Comparison of ENCODE assay signal across 8 mouse cellular contexts in the genomic region with DNA sequence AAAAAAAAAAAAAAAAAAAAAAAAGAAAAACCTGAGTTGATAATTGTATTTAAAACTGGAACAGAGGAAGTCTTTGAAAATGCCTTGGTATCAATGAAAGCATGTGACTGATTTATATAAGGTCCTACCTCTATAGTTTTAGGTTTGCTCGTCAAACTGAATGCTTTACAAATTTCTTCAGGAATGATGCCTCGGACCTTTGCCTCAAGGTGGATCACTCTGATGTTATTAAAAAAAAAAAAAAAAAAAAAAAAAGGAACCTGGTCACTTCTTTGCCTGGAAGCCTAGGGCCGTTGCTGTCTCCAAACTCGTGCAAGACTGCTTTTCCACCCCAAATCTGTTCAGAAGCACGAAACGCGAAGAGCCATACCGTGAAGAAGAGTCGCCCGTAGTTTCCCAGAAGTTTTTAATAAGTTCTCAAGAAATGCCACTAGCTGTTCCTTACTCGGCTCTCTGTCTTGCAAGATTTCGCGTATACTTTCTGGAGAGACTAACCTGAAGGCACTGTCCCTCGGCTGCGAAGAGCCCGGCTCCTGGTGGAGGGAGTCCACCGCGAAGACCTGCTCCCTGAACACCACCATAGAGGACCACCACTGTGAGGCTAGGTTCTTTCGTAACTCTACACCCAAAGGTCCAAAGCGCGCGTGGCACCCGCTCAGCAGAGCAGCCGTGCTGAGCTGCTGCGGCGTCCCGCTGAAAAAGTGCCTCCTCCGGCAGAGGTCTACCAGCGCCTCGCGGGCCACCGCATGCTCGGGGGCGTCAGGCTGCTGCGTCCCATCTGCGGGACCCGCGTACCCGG. TPM values are rescaled to one million over a fixed set of nuclear protein-coding genes. Genes with fewer than 3 reads are reported as not detected.
A peak's percentile ranks its signal among the peaks of the same experiment; 100 is the strongest.
DNase-seq lines count a peak whose midpoint lies in the region; ATAC-seq lines count a peak whose summit lies in the region.

No protein-coding gene starts in this region.

- peak overlapping the region; percentile 99 for H3K27ac ChIP-seq in kidney, embryonic 15.5 days
- H3K27ac ChIP-seq in midbrain, embryonic 10.5 days (replicated peaks) = peak overlapping the region; percentile 93

- H3K36me3 ChIP-seq in kidney, embryonic 15.5 days = peaks cover 73% of the 10 kb centered on the region
- peaks cover 72% of the 10 kb centered on the region for H3K36me3 ChIP-seq in midbrain, embryonic 10.5 days

- H3K4me1 ChIP-seq in kidney, embryonic 15.5 days = peaks cover 22% of the 10 kb centered on the region
- H3K4me1 ChIP-seq in midbrain, embryonic 10.5 days = peaks cover 15% of the 10 kb centered on the region; the same call in 1 of the 2 replicates

- peak overlapping the region; percentile 82 for H3K4me2 ChIP-seq in kidney, embryonic 15.5 days

- H3K9ac ChIP-seq in kidney, embryonic 15.5 days = peak overlapping the region; percentile 92

- peak overlapping the region; percentile 89 for H3K4me3 ChIP-seq in kidney, embryonic 15.5 days (replicated peaks)
- peak overlapping the region; percentile 95 for H3K4me3 ChIP-seq in midbrain, embryonic 10.5 days

- no peak for DNase-seq in kidney, postnatal 14 days
- no peak for DNase-seq in midbrain, embryonic 10.5 days (ENCODE audit: low spot score)
- no peak for DNase-seq in right cerebral cortex, postnatal 25 days
- no peak for DNase-seq in urinary bladder, postnatal 36 days (ENCODE audit: low spot score in 2 of 2)
- DNase-seq in kidney, adult 11 months = no peak

- ATAC-seq in kidney, embryonic 15.5 days (replicated peaks; ENCODE audit: low FRiP score) = peak; percentile 91
- peak; percentile 22 for ATAC-seq in activated CD4-positive, CD25-positive, alpha-beta regulatory T cell, adult 4 months
- peak; percentile 41 for ATAC-seq in granulocyte monocyte progenitor cell, adult 5-6 weeks (replicated peaks; ENCODE audit: poor library complexity, severe bottlenecking)

- H3K27me3 ChIP-seq in kidney, embryonic 15.5 days = no peaks in the 10 kb centered on the region
- H3K27me3 ChIP-seq in midbrain, embryonic 10.5 days (ENCODE audit: low read depth, poor library complexity, severe bottlenecking) = no peaks in the 10 kb centered on the region

- 1% methylated on average over 39 of the region's 39 CpGs for WGBS in kidney, embryonic 15.5 days
- WGBS in midbrain, embryonic 10.5 days = 4% methylated on average over 39 of the region's 39 CpGs

- no peaks in the 10 kb centered on the region for H3K9me3 ChIP-seq in kidney, embryonic 15.5 days (replicated peaks)
- H3K9me3 ChIP-seq in midbrain, embryonic 10.5 days (replicated peaks) = no peaks in the 10 kb centered on the region

RNA-seq across cellular contexts. Expression of a gene that starts 0.5 kb away (rescaled TPM):
- polyA plus RNA-seq in kidney, embryonic 15.5 days (2015; fragmentation: Nextera tagmentation; extraction: Ambion mirVana) = 10.2 and 12.1 TPM in 2 replicates
- 10 to 100 TPM; 10.2 to 14.9 TPM for polyA plus RNA-seq in activated CD4-positive, CD25-positive, alpha-beta regulatory T cell, adult 4 months (2017; shearing (Covaris generic))
- total RNA-seq in granulocyte monocyte progenitor cell, adult 5-6 weeks (2014; fragmentation: Nextera tagmentation) = 11.0 and 27.3 TPM in 2 replicates
- total RNA-seq in granulocyte monocyte progenitor cell, adult 5-6 weeks (2017) = 13.0 and 18.4 TPM in 2 replicates
- polyA plus RNA-seq in midbrain, embryonic 10.5 days (2016; fragmentation: Nextera tagmentation; extraction: Ambion mirVana) = 10.2 and 10.7 TPM in 2 replicates

RNA-seq across cellular contexts. Expression of a gene that starts 10.2 kb away (rescaled TPM):
- polyA plus RNA-seq in kidney, embryonic 15.5 days (2015; fragmentation: Nextera tagmentation; extraction: Ambion mirVana) = 344 and 366 TPM in 2 replicates
- polyA plus RNA-seq in activated CD4-positive, CD25-positive, alpha-beta regulatory T cell, adult 4 months (2017; shearing (Covaris generic)) = 100 to 1,000 TPM; 413 to 476 TPM
- total RNA-seq in granulocyte monocyte progenitor cell, adult 5-6 weeks (2014; fragmentation: Nextera tagmentation) = 653 and 662 TPM in 2 replicates
- 1,291 and 1,523 TPM in 2 replicates for total RNA-seq in granulocyte monocyte progenitor cell, adult 5-6 weeks (2017)
- polyA plus RNA-seq in midbrain, embryonic 10.5 days (2016; fragmentation: Nextera tagmentation; extraction: Ambion mirVana) = 295 and 331 TPM in 2 replicates

RNA-seq across cellular contexts. Expression of a gene that starts 10.3 kb away (rescaled TPM):
- 21.7 and 22.0 TPM in 2 replicates for polyA plus RNA-seq in kidney, embryonic 15.5 days (2015; fragmentation: Nextera tagmentation; extraction: Ambion mirVana)
- 10 to 100 TPM; 26.9 to 33.3 TPM for polyA plus RNA-seq in activated CD4-positive, CD25-positive, alpha-beta regulatory T cell, adult 4 months (2017; shearing (Covaris generic))
- total RNA-seq in granulocyte monocyte progenitor cell, adult 5-6 weeks (2014; fragmentation: Nextera tagmentation) = 16.4 and 37.4 TPM in 2 replicates
- 18.3 and 19.9 TPM in 2 replicates for total RNA-seq in granulocyte monocyte progenitor cell, adult 5-6 weeks (2017)
- polyA plus RNA-seq in midbrain, embryonic 10.5 days (2016; fragmentation: Nextera tagmentation; extraction: Ambion mirVana) = 18.0 and 19.1 TPM in 2 replicates

RNA-seq across cellular contexts. Expression of a gene that starts 27.8 kb away (rescaled TPM):
- 1.0 and 1.7 TPM in 2 replicates for polyA plus RNA-seq in kidney, embryonic 15.5 days (2015; fragmentation: Nextera tagmentation; extraction: Ambion mirVana)
- 10 to 100 TPM; 11.9 to 12.1 TPM for polyA plus RNA-seq in activated CD4-positive, CD25-positive, alpha-beta regulatory T cell, adult 4 months (2017; shearing (Covaris generic))
- 50.5 and 64.3 TPM in 2 replicates for total RNA-seq in granulocyte monocyte progenitor cell, adult 5-6 weeks (2014; fragmentation: Nextera tagmentation)
- total RNA-seq in granulocyte monocyte progenitor cell, adult 5-6 weeks (2017) = 72.3 and 85.6 TPM in 2 replicates
- 0.67 and 1.1 TPM in 2 replicates for polyA plus RNA-seq in midbrain, embryonic 10.5 days (2016; fragmentation: Nextera tagmentation; extraction: Ambion mirVana)

RNA-seq across cellular contexts. Expression of a gene that starts 28.4 kb away (rescaled TPM):
- polyA plus RNA-seq in kidney, embryonic 15.5 days (2015; fragmentation: Nextera tagmentation; extraction: Ambion mirVana) = 59.3 and 66.5 TPM in 2 replicates
- 100 to 1,000 TPM; 102 TPM for polyA plus RNA-seq in activated CD4-positive, CD25-positive, alpha-beta regulatory T cell, adult 4 months (2017; shearing (Covaris generic))
- 69.6 and 75.1 TPM in 2 replicates for total RNA-seq in granulocyte monocyte progenitor cell, adult 5-6 weeks (2014; fragmentation: Nextera tagmentation)
- 46.1 and 46.6 TPM in 2 replicates for total RNA-seq in granulocyte monocyte progenitor cell, adult 5-6 weeks (2017)
- polyA plus RNA-seq in midbrain, embryonic 10.5 days (2016; fragmentation: Nextera tagmentation; extraction: Ambion mirVana) = 15.3 and 17.2 TPM in 2 replicates

Comparison
In these comparisons a context has a peak if more than half of its experiments do, and no peak if none do; other contexts are left out.
1. ATAC-seq: peak in every context shown above with its lines; median percentile 91 in kidney, embryonic 15.5 days; 41 in granulocyte monocyte progenitor cell, adult 5-6 weeks; 22 in activated CD4-positive, CD25-positive, alpha-beta regulatory T cell, adult 4 months.